Comparison of ENCODE assay signal across 11 mouse cellular contexts in genomic region chr7:68154588-68154987, GRCm38 (mm10).
DNase-seq lines count a peak whose midpoint lies in the region; ATAC-seq and TF ChIP-seq lines count a peak whose summit lies in the region.
"Had no signal": no experiment of that assay in that cellular context is flagged by ENCODE, and none has a peak within 500 bp of the region (broad histone marks: within the 10 kb centered on the region; RNA-seq: fewer than 3 reads in every experiment).

No protein-coding gene starts in this region.

- no peaks in the 10 kb centered on the region for H3K36me3 ChIP-seq in kidney, embryonic 16.5 days (ENCODE audit: insufficient read depth, low read length)
- no peaks in the 10 kb centered on the region for H3K36me3 ChIP-seq in forebrain, postnatal 0 days (ENCODE audit: insufficient read depth)
- H3K36me3 ChIP-seq in midbrain, embryonic 15.5 days (replicated peaks): no peaks in the 10 kb centered on the region
- H3K36me3 ChIP-seq: G1E had no signal

- H3K4me3 ChIP-seq in kidney, embryonic 16.5 days (ENCODE audit: low read length): no peak overlapping the region
- H3K4me3 ChIP-seq in brown adipose tissue, adult 24 weeks (ENCODE audit: insufficient read depth, low read depth, low read length): no peak overlapping the region
- H3K4me3 ChIP-seq in forebrain, postnatal 0 days (ENCODE audit: low read depth, low read length): no peak overlapping the region
- no peak overlapping the region for H3K4me3 ChIP-seq in midbrain, embryonic 15.5 days

- DNase-seq in kidney, postnatal 10 days: no peak
- no peak for DNase-seq in forebrain, postnatal 0 days
- DNase-seq in kidney, postnatal 25 days: no peak
- DNase-seq in cerebellum, postnatal 25 days: no peak
- DNase-seq: adrenal gland, postnatal 10 days; cerebellum, postnatal 36 days; kidney, adult 2 months had no signal

- no peak overlapping the region for H3K4me2 ChIP-seq in kidney, embryonic 16.5 days (replicated peaks; ENCODE audit: low read depth, low read length)
- no peak overlapping the region for H3K4me2 ChIP-seq in forebrain, postnatal 0 days (ENCODE audit: low read depth)
- no peak overlapping the region for H3K4me2 ChIP-seq in midbrain, embryonic 15.5 days

- H3K9ac ChIP-seq in kidney, embryonic 16.5 days (replicated peaks; ENCODE audit: low read length): no peak overlapping the region
- 0 out of 2 replicates have a peak overlapping the region, but pooled peaks have one; percentile 22 for H3K9ac ChIP-seq in forebrain, postnatal 0 days
- H3K9ac ChIP-seq in midbrain, embryonic 15.5 days: no peak overlapping the region

- H3K27ac ChIP-seq in kidney, embryonic 16.5 days (ENCODE audit: low read length): peak overlapping the region; percentile 63; the same call in 1 of the 2 replicates
- 0 out of 2 replicates have a peak overlapping the region, but pooled peaks have one; percentile 5 for H3K27ac ChIP-seq in brown adipose tissue, adult 24 weeks (replicated peaks; ENCODE audit: low read depth, low read length)
- H3K27ac ChIP-seq in forebrain, postnatal 0 days (ENCODE audit: low read depth, low read length): no peak overlapping the region
- peak overlapping the region; percentile 41; the same call in 1 of the 2 replicates for H3K27ac ChIP-seq in midbrain, embryonic 15.5 days

- no peak for TF ChIP-seq CTCF in forebrain, postnatal 0 days (IDR thresholded peaks at IDR 0.05; ENCODE audit: low read depth)

- WGBS in kidney, embryonic 16.5 days: 42% methylated on average over 7 of the region's 7 CpGs
- 29% methylated on average over 7 of the region's 7 CpGs for WGBS in forebrain, postnatal 0 days
- WGBS in midbrain, embryonic 15.5 days: 31% methylated on average over 7 of the region's 7 CpGs

- H3K9me3 ChIP-seq in kidney, embryonic 16.5 days (ENCODE audit: low read length): no peaks in the 10 kb centered on the region
- no peaks in the 10 kb centered on the region for H3K9me3 ChIP-seq in forebrain, postnatal 0 days (ENCODE audit: low read length)
- H3K9me3 ChIP-seq in midbrain, embryonic 15.5 days: no peaks in the 10 kb centered on the region

- no peak for ATAC-seq in kidney, embryonic 16.5 days (ENCODE audit: low FRiP score, low TSS enrichment)
- no peak for ATAC-seq in forebrain, postnatal 0 days
- ATAC-seq in midbrain, embryonic 15.5 days (replicated peaks): no peak

- H3K4me1 ChIP-seq in kidney, embryonic 16.5 days (ENCODE audit: insufficient read depth, low read length): peaks cover 17% of the 10 kb centered on the region
- peaks cover 13% of the 10 kb centered on the region; the same call in 1 of the 2 replicates for H3K4me1 ChIP-seq in brown adipose tissue, adult 24 weeks (ENCODE audit: control insufficient read depth, insufficient read depth, insufficient read length, low read length)
- peaks cover 14% of the 10 kb centered on the region for H3K4me1 ChIP-seq in forebrain, postnatal 0 days (ENCODE audit: insufficient read depth)
- H3K4me1 ChIP-seq in midbrain, embryonic 15.5 days: peaks cover 34% of the 10 kb centered on the region

- no peaks in the 10 kb centered on the region for H3K27me3 ChIP-seq in kidney, embryonic 16.5 days (ENCODE audit: insufficient read depth, low read length)
- no peaks in the 10 kb centered on the region for H3K27me3 ChIP-seq in forebrain, postnatal 0 days (ENCODE audit: insufficient read depth, low read length)
- H3K27me3 ChIP-seq in midbrain, embryonic 15.5 days (replicated peaks): no peaks in the 10 kb centered on the region
